Mouse (Mus musculus) spleen, embryonic (tissue): ENCODE data around the gene Mgat4d.

Experiments used
- CTCF ChIA-PET: fragments of 350-600 bp; sonication (Branson Sonifier 250); formaldehyde crosslinking; loops from one replicate; lab custom pipeline; 2022; lab: Charles Lee

Gene Mgat4d

GRCm38 (mm10) chr8:83390006-83390701 lies 41.9 kb downstream of the Mgat4d start:
- CTCF ChIA-PET, result no interaction called here

- CTCF ChIA-PET, result no interaction called here
These were observed 44.2 kb downstream of the Mgat4d start for GRCm38 (mm10) chr8:83392521-83392920.

- CTCF ChIA-PET, result no interaction called here
These were observed 46.1 kb downstream of the Mgat4d start for GRCm38 (mm10) chr8:83394325-83394724.

GRCm38 (mm10) chr8:83396680-83397079 lies 48.4 kb downstream of the Mgat4d start:
- CTCF ChIA-PET, result no interaction called here

GRCm38 (mm10) chr8:83397726-83398125 lies 49.5 kb downstream of the Mgat4d start:
- CTCF ChIA-PET, result no interaction called here

GRCm38 (mm10) chr8:83405548-83405947 lies 57.3 kb downstream of the Mgat4d start:
- CTCF ChIA-PET, result no interaction called here

- CTCF ChIA-PET, result no interaction called here
These were observed 58.6 kb downstream of the Mgat4d start for GRCm38 (mm10) chr8:83406836-83407235.

- CTCF ChIA-PET, result interaction anchor here (0.5 kb wide), 1 partner anchor 43 kb away, joined by 4 read pairs; no protein-coding TSS in a partner anchor
These were observed 60.2 kb downstream of the Mgat4d start for GRCm38 (mm10) chr8:83408496-83408895.

GRCm38 (mm10) chr8:83416878-83417277 lies 68.6 kb downstream of the Mgat4d start:
- CTCF ChIA-PET, result interaction anchor here (0.6 kb wide), 2 partner anchors 15 to 34 kb away, joined by 4 read pairs; no protein-coding TSS in a partner anchor

GRCm38 (mm10) chr8:83417970-83418369 lies 69.7 kb downstream of the Mgat4d start:
- CTCF ChIA-PET, result no interaction called here

GRCm38 (mm10) chr8:83418805-83419516 lies 70.7 kb downstream of the Mgat4d start:
- CTCF ChIA-PET, result no interaction called here

GRCm38 (mm10) chr8:83421354-83421753 lies 73.1 kb downstream of the Mgat4d start:
- CTCF ChIA-PET, result no interaction called here

GRCm38 (mm10) chr8:83423032-83423825 lies 75.0 kb downstream of the Mgat4d start:
- CTCF ChIA-PET, result no interaction called here

GRCm38 (mm10) chr8:83425202-83425601 lies 76.9 kb downstream of the Mgat4d start:
- CTCF ChIA-PET, result no interaction called here

- CTCF ChIA-PET, result no interaction called here
These were observed 78.0 kb downstream of the Mgat4d start for GRCm38 (mm10) chr8:83426104-83426759.

GRCm38 (mm10) chr8:83426949-83427348 lies 78.7 kb downstream of the Mgat4d start:
- CTCF ChIA-PET, result no interaction called here

GRCm38 (mm10) chr8:83428621-83429020 lies 80.3 kb downstream of the Mgat4d start:
- CTCF ChIA-PET, result interaction anchor here (0.6 kb wide), 1 partner anchor 48 kb away, joined by 9 read pairs; no protein-coding TSS in a partner anchor

GRCm38 (mm10) chr8:83429071-83429524 lies 80.8 kb downstream of the Mgat4d start:
- CTCF ChIA-PET, result interaction anchor here (0.6 kb wide), 1 partner anchor 48 kb away, joined by 9 read pairs; no protein-coding TSS in a partner anchor
